Mouse (Mus musculus): ENCODE measurements around the gene Ccdc24.

DNA sequence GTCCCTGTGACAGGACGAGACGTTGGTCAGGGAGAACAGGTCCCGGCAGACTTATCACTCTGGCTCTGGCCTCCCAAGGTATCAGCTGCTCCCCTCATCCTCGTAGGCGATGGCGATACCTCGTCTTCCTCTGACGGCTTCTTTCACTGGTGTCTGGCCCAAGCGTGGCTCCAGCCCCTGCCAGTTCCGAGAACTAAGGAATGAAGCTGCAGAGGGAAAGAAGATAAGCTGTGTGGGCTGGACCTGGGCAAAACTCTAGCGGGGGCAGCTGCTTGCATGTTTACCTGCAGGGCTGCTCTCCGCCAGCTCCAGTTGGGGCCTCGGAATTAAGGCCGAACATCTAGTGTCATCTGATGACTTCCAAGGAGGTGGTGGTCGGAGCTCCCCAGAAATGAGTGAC is 17.1 kb upstream of the Ccdc24 start:
- TF ChIP-seq CTCF (IDR thresholded peaks at IDR 0.05; ENCODE audit: extremely low read depth, insufficient read depth, insufficient read length, insufficient replicate concordance) (no peak), POLR2A (IDR thresholded peaks at IDR 0.05; ENCODE audit: low read depth, low read length) (no peak)

Measured in spleen, adult 2 months (tissue).